Mouse (Mus musculus) lung, postnatal 0 days (tissue): Measurements from ENCODE around the gene Btbd3. TPM values are rescaled to one million over a fixed set of nuclear protein-coding genes. Genes with fewer than 3 reads are reported as not detected.

Experiments used
- ATAC-seq: fragments of 200-750 bp; cut with Nextera tagmentation; 2 replicates; pipeline ENCODE4 v1.8.0; 2017; ENCODE audit warnings: moderate library complexity
- DNase-seq: peaks from one replicate; pipeline ENCODE4 v3.0.0-alpha.2; 2016; ENCODE audit warnings: low spot score
- H3K27ac ChIP-seq: fragments of 300-500 bp; sonication (generic); 2 replicates; pipeline ENCODE4 v1.5.1; 2014; ENCODE audit warnings: antibody characterized with exemption, mild to moderate bottlenecking, low read length, mixed read lengths
- H3K27me3 ChIP-seq: fragments of 300-500 bp; sonication (generic); replicated peaks from 2 replicates; pipeline ENCODE4 v1.6.1; 2014; ENCODE audit warnings: low read length, mixed read lengths; ENCODE audit not compliant: insufficient read depth
- H3K36me3 ChIP-seq: fragments of 300-500 bp; sonication (generic); 2 replicates; pipeline ENCODE4 v1.6.1; 2014; ENCODE audit warnings: low read length, mixed read lengths; ENCODE audit not compliant: insufficient read depth
- H3K4me1 ChIP-seq: fragments of 300-500 bp; sonication (generic); 2 replicates; pipeline ENCODE4 v1.6.1; 2014; ENCODE audit warnings: antibody characterized with exemption, low read depth, low read length, mixed read lengths; ENCODE audit not compliant: insufficient read depth
- H3K4me2 ChIP-seq: fragments of 300-500 bp; sonication (generic); replicated peaks from 2 replicates; pipeline ENCODE4 v1.6.1; 2014; ENCODE audit warnings: low read depth, mild to moderate bottlenecking, low read length, moderate library complexity, mixed read lengths
- H3K4me3 ChIP-seq: fragments of 300-500 bp; sonication (generic); 2 replicates; pipeline ENCODE4 v1.5.1; 2014; ENCODE audit warnings: low read depth, low read length
- H3K9ac ChIP-seq: fragments of 300-500 bp; sonication (generic); replicated peaks from 2 replicates; pipeline ENCODE4 v1.6.1; 2014; ENCODE audit warnings: low read depth, mild to moderate bottlenecking
- H3K9me3 ChIP-seq: fragments of 300-500 bp; sonication (generic); 2 replicates; pipeline ENCODE4 v1.6.1; 2016; ENCODE audit warnings: low read length, mixed read lengths
- CTCF ChIP-seq: IDR thresholded peaks from 2 replicates; pipeline ENCODE4 v1.5.1; 2016; ENCODE audit warnings: antibody characterized with exemption, mild to moderate bottlenecking
- EP300 ChIP-seq: IDR thresholded peaks from 2 replicates; pipeline ENCODE4 v1.6.1; 2016; ENCODE audit warnings: antibody characterized with exemption, mild to moderate bottlenecking, control low read depth
- WGBS: fragments of 180-500 bp; shearing (Covaris S2); extraction: QIAGEN DNeasy Blood & Tissue Kit; methylation state at CpG from one replicate; pipeline ENCODE4 v1.1.7; 2014; 5-methylcytosine and 5-hydroxymethylcytosine counted together
- polyA plus RNA-seq: library from polyadenylated mRNA; unstranded; fragments of >200 nt; fragmentation: Nextera tagmentation; extraction: Ambion mirVana; gene quantifications from 2 replicates; pipeline ENCODE4 v1.2.1, GENCODE M21; 2015

Gene Btbd3
- polyA plus RNA-seq, 1 experiment from 2014 or later, result 58.6 TPM

DNA sequence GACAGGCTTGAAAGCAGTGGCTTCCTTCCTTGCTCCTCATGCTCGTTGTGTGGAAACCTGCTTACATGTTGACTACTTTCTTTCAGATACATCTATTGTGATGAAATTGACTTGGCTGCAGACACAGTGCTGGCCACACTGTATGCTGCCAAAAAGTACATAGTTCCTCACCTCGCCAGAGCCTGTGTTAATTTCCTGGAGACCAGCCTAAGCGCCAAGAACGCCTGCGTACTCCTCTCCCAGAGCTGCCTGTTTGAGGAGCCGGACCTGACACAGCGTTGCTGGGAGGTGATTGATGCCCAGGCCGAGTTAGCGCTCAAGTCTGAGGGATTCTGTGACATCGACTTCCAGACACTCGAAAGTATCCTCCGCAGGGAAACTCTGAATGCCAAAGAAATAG, 27.0 kb downstream of the Btbd3 start:
- H3K9ac ChIP-seq, result no peak overlapping the region
- DNase-seq, result peak; percentile 38
- H3K4me2 ChIP-seq, result no peak overlapping the region
- H3K36me3 ChIP-seq, result peaks cover 7% of the 10 kb centered on the region; the same call in 1 of the 2 replicates
- H3K4me3 ChIP-seq, result no peak overlapping the region
- peaks cover 4% of the 10 kb centered on the region; the same call in 1 of the 2 replicates for H3K4me1 ChIP-seq
- no peak overlapping the region for H3K27ac ChIP-seq
- WGBS, result 53% methylated on average over 12 of the region's 12 CpGs
- H3K27me3 ChIP-seq, result no peaks in the 10 kb centered on the region
- TF ChIP-seq EP300 (no peak), CTCF (no peak)
- ATAC-seq, result 0 out of 2 replicates have a peak, but pooled peaks have one; percentile 5
- no peaks in the 10 kb centered on the region for H3K9me3 ChIP-seq

DNA sequence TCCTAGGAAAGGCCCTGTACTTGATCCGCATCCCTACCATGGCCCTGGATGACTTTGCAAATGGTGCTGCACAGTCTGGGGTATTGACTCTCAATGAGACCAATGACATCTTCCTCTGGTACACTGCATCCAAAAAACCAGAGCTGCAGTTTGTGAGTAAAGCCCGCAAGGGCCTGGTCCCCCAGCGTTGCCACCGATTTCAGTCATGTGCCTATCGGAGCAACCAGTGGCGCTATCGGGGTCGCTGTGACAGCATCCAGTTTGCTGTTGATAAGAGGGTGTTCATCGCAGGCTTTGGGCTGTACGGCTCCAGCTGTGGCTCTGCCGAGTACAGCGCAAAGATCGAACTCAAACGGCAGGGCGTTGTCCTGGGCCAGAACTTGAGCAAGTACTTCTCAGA, 27.5 kb downstream of the Btbd3 start:
- no peak overlapping the region for H3K4me3 ChIP-seq
- H3K27ac ChIP-seq, result no peak overlapping the region
- no peak overlapping the region for H3K9ac ChIP-seq
- H3K27me3 ChIP-seq, result no peaks in the 10 kb centered on the region
- TF ChIP-seq EP300, result no peak
- TF ChIP-seq CTCF, result no peak
- WGBS, result 96% methylated on average over 15 of the region's 15 CpGs
- ATAC-seq (no peak), DNase-seq (no peak)
- H3K36me3 ChIP-seq, result peaks cover 7% of the 10 kb centered on the region; the same call in 1 of the 2 replicates
- H3K9me3 ChIP-seq, result no peaks in the 10 kb centered on the region
- H3K4me2 ChIP-seq, result no peak overlapping the region
- peaks cover 4% of the 10 kb centered on the region; the same call in 1 of the 2 replicates for H3K4me1 ChIP-seq

DNA sequence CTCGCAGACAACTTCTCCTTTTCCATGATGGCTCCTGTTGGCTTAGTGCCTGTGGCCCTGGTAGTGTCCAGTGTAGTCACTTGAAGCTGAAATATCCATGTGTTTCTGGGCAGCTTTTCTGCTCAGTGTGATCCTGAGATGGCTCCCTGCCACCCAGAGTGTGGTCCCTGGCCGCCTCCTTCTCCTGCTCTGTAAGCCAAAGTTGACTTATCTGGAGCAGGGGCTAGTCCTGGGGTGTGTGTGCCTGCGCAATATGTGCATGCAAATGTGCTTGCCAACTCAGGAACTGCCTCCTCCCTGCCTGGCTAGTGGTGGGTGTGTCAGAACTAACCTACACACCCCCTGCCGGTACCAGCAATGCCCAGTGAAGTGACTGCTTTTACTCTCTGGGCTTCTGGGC, 29.4 kb downstream of the Btbd3 start:
- Histone ChIP-seq H3K27ac (no peak overlapping the region), H3K9me3 (no peaks in the 10 kb centered on the region), H3K4me3 (no peak overlapping the region), H3K4me2 (no peak overlapping the region), H3K9ac (no peak overlapping the region), H3K4me1 (peaks cover 4% of the 10 kb centered on the region; the same call in 1 of the 2 replicates), H3K36me3 (peaks cover 7% of the 10 kb centered on the region; the same call in 1 of the 2 replicates), H3K27me3 (no peaks in the 10 kb centered on the region)
- DNase-seq (no peak), ATAC-seq (no peak)
- TF ChIP-seq CTCF (no peak), EP300 (no peak)
- WGBS, result 91% methylated on average over 4 of the region's 4 CpGs

DNA sequence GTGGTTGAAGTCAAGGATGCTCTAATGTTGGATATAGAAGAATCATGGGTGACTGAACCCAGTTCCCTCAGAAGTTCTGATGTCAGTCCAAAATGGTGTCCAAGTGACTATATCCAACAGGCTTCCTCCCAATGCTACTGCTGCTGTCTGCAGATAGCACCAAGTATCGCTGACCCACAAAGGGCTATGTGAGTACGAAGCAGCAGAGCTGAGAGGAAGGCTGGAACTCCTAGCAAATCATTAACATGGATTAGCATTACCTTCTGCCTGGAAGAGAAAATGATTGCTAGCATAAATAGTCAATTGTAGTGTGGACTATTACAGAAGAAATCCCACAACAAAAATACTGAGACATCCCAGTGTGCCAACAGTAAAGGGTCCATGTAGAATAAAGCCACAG, 33.8 kb downstream of the Btbd3 start:
- H3K27me3 ChIP-seq, result no peaks in the 10 kb centered on the region
- no peak overlapping the region for H3K4me3 ChIP-seq
- H3K4me1 ChIP-seq, result no peaks in the 10 kb centered on the region
- DNase-seq (no peak), ATAC-seq (no peak)
- 95% methylated on average over 2 of the region's 2 CpGs for WGBS
- no peaks in the 10 kb centered on the region for H3K9me3 ChIP-seq
- TF ChIP-seq CTCF (no peak), EP300 (no peak)
- no peak overlapping the region for H3K27ac ChIP-seq
- no peak overlapping the region for H3K9ac ChIP-seq
- H3K36me3 ChIP-seq, result no peaks in the 10 kb centered on the region
- H3K4me2 ChIP-seq, result no peak overlapping the region

DNA sequence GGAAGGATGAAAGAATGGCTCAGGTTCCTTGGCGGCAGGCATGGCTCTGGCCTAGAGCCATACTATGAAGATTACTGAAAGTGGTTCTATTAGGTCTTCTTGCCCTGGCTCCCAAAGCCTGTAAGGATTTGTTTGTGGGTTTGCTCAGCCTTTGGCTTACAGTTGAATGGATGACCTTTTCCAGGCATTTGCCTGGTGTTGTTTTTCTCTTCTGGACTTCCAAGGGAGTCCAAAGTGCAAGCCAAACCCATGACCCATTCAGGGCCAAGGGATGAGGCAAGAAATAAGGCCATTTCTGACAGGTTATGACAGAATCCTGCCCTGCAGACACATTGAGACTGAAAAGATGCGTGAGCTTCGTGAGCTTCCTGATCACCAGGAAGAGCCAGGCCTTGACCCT, 37.9 kb downstream of the Btbd3 start:
- Histone ChIP-seq H3K36me3 (no peaks in the 10 kb centered on the region), H3K27ac (no peak overlapping the region), H3K9ac (no peak overlapping the region), H3K4me1 (no peaks in the 10 kb centered on the region), H3K4me2 (no peak overlapping the region), H3K27me3 (no peaks in the 10 kb centered on the region), H3K4me3 (no peak overlapping the region), H3K9me3 (no peaks in the 10 kb centered on the region)
- WGBS, result 73% methylated on average over 3 of the region's 3 CpGs
- DNase-seq (no peak), ATAC-seq (no peak)
- TF ChIP-seq EP300, result no peak
- TF ChIP-seq CTCF, result no peak

DNA sequence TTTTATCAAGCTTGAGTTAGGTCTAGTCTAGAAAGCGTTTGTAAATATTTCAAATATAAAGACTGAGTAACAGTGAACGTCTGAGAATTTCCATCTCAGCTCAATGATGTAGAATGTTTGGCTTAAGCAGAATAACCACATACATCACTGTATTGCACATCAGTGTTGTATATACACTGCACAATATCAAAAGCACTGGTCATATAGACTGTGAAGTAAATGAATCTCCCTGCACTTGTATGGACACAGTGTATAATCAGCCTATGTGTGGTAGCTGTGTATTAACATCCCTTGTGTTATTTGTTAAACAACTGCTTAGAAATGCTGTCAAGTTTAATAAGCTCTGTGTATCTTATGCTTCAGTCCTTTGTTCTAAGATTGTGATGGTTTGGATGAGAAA, 49.9 kb downstream of the Btbd3 start:
- no peak for ATAC-seq
- 72% methylated on average over 2 of the region's 2 CpGs for WGBS

DNA sequence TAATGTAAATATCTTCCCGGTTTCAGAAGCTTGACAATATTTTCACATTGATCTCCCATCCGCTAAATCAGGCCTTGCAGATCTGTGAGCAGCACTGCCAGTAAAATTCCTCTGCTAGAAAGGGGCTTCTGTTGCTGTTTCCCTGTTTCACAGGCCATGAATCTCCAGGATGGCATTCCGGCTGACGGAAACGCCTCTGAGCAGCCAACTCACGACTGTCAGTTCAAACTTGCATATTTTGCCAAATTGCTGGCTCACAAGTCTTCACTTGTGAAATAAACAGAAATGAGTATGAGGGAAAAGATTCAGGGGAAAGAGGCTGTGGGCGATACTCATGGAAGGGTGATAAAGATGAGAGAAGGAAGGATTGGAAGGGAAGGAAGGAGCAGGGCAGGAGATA, 59.3 kb downstream of the Btbd3 start:
- Histone ChIP-seq H3K27ac (no peak overlapping the region), H3K4me3 (no peak overlapping the region), H3K36me3 (no peaks in the 10 kb centered on the region), H3K27me3 (no peaks in the 10 kb centered on the region), H3K9me3 (no peaks in the 10 kb centered on the region), H3K4me2 (no peak overlapping the region), H3K9ac (no peak overlapping the region), H3K4me1 (no peaks in the 10 kb centered on the region)
- no peak for TF ChIP-seq EP300
- no peak for TF ChIP-seq CTCF
- 43% methylated on average over 7 of the region's 7 CpGs for WGBS
- no peak for ATAC-seq
- DNase-seq, result peak; percentile 14

More for the DNA sequence above, 49.9 kb downstream of the Btbd3 start:
- H3K4me3 ChIP-seq, result no peak overlapping the region
- H3K4me1 ChIP-seq, result no peaks in the 10 kb centered on the region
- H3K4me2 ChIP-seq, result no peak overlapping the region
- no peaks in the 10 kb centered on the region for H3K27me3 ChIP-seq
- no peak overlapping the region for H3K9ac ChIP-seq
- H3K36me3 ChIP-seq, result no peaks in the 10 kb centered on the region
- no peaks in the 10 kb centered on the region for H3K9me3 ChIP-seq
- TF ChIP-seq CTCF, result no peak
- no peak for TF ChIP-seq EP300
- DNase-seq, result no peak
- no peak overlapping the region for H3K27ac ChIP-seq
